Comparison of ENCODE assay signal across 8 mouse cellular contexts in the genomic region with DNA sequence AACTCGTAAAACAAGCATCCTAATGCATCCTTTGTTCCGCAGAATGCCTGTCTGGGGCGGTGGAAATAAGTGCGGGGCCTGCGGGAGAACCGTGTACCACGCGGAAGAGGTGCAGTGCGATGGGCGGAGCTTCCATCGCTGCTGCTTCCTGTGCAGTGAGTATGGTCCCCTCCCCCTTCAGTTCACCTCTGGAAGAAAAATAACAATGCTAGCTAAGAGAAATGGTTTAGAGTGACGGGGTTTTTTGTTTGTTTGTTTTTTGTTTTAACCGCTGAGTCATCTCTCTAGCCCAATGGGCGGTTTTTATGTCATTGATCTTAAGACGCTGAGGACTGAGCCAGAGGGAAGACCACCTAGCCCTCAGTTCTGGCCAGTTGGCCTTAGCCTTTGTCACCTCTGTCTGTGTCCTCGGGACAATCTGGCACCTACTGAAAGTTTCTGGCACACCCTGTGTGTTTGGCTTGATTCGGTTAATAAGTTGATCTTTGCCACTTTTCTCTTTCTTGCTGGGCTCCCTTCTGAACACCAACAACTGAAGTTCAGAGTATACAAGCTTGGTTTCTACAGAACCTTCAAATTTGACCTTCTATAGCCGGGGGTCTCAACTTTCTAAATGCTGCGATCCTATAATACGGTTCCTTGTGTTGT. TPM values are rescaled to one million over a fixed set of nuclear protein-coding genes. Genes with fewer than 3 reads are reported as not detected.
DNase-seq lines count a peak whose midpoint lies in the region; ATAC-seq and TF ChIP-seq lines count a peak whose summit lies in the region.

No protein-coding gene starts in this region.

- H3K27me3 ChIP-seq in heart, embryonic 16.5 days (ENCODE audit: control insufficient read depth, insufficient read depth, low read length) = no peaks in the 10 kb centered on the region
- H3K27me3 ChIP-seq in liver, adult 2 months (ENCODE audit: control insufficient read depth, insufficient read depth, low read length) = no peaks in the 10 kb centered on the region
- no peaks in the 10 kb centered on the region for H3K27me3 ChIP-seq in myocyte (ENCODE audit: control insufficient read depth, insufficient read depth, insufficient read length)

- 57% methylated on average over 20 of the region's 20 CpGs for WGBS in heart, embryonic 16.5 days
- WGBS in liver, adult 2 months = 67% methylated on average over 20 of the region's 20 CpGs

- H3K4me2 ChIP-seq in heart, embryonic 16.5 days (ENCODE audit: low read depth, low read length) = peak overlapping the region; percentile 34
- H3K4me2 ChIP-seq in myocyte (ENCODE audit: low read depth) = peak overlapping the region; percentile 79

- H3K27ac ChIP-seq in heart, embryonic 16.5 days (ENCODE audit: low read length) = peak overlapping the region; percentile 54
- H3K27ac ChIP-seq in liver, adult 2 months (replicated peaks; ENCODE audit: insufficient read depth, low read depth, low read length) = no peak overlapping the region

- ATAC-seq in heart, embryonic 16.5 days (replicated peaks; ENCODE audit: extremely low read depth, insufficient read depth, low FRiP score) = peak; percentile 42; the same call in 1 of the 2 replicates

- H3K4me3 ChIP-seq in heart, embryonic 16.5 days (ENCODE audit: low read length) = no peak overlapping the region
- no peak overlapping the region for H3K4me3 ChIP-seq in liver, adult 2 months (ENCODE audit: insufficient read depth, low read depth, low read length)
- peak overlapping the region; percentile 18 for H3K4me3 ChIP-seq in myocyte

- H3K9ac ChIP-seq in heart, embryonic 16.5 days (ENCODE audit: low read length) = no peak overlapping the region
- H3K9ac ChIP-seq in liver, adult 2 months (ENCODE audit: low read depth, low read length) = no peak overlapping the region

- H3K9me3 ChIP-seq in heart, embryonic 16.5 days (replicated peaks; ENCODE audit: control insufficient read depth, low read length) = no peaks in the 10 kb centered on the region

- H3K79me2 ChIP-seq in liver, adult 2 months (ENCODE audit: control insufficient read depth, insufficient read depth, low read length) = peaks cover 17% of the 10 kb centered on the region
- H3K79me2 ChIP-seq in myocyte (ENCODE audit: control insufficient read depth, insufficient read depth) = peaks cover 54% of the 10 kb centered on the region

- peaks cover 48% of the 10 kb centered on the region for H3K4me1 ChIP-seq in heart, embryonic 16.5 days (ENCODE audit: control insufficient read depth, insufficient read depth, low read length)
- H3K4me1 ChIP-seq in liver, adult 2 months (ENCODE audit: control insufficient read depth, insufficient read depth, low read length) = peaks cover 7% of the 10 kb centered on the region

- peak; percentile 57 for DNase-seq in embryo, embryonic 10 days (ENCODE audit: low spot score)
- DNase-seq in embryo, embryonic 9.5 days (ENCODE audit: extremely low spot score) = no peak
- DNase-seq in T-cell, adult 2 months (ENCODE audit: low spot score) = peak; percentile 66
- peak; percentile 74 for DNase-seq in liver, adult 2 months (ENCODE audit: extremely low read depth, low read depth, low spot score)
- peak; percentile 30 for DNase-seq in yolk sac, embryonic 10.5 days (ENCODE audit: low spot score)
- DNase-seq in layer of hippocampus, postnatal 10 days (ENCODE audit: low spot score in 2 of 2) = no peak

- 0 out of 2 replicates have a peak, but pooled peaks cover 2% of the 10 kb centered on the region for H3K36me3 ChIP-seq in heart, embryonic 16.5 days (ENCODE audit: control insufficient read depth, insufficient read depth)
- peaks cover 14% of the 10 kb centered on the region for H3K36me3 ChIP-seq in liver, adult 2 months (ENCODE audit: control insufficient read depth, insufficient read depth, low read length)
- peaks cover 15% of the 10 kb centered on the region for H3K36me3 ChIP-seq in myocyte (ENCODE audit: control insufficient read depth, insufficient read depth)

- TF ChIP-seq CTCF in liver, adult 2 months (IDR thresholded peaks at IDR 0.05; ENCODE audit: low read depth, low read length) = no peak

- TF ChIP-seq POLR2A in liver, adult 2 months (IDR thresholded peaks at IDR 0.05; ENCODE audit: extremely low read depth, insufficient read depth, low read length) = no peak
- peak; percentile 60 for TF ChIP-seq POLR2A in myocyte (IDR thresholded peaks at IDR 0.05; ENCODE audit: insufficient read length, low read depth)

- H3ac ChIP-seq in myocyte (ENCODE audit: control insufficient read depth, insufficient read length) = no peak overlapping the region

TF ChIP-seq in myocyte, 11 proteins besides CTCF, POLR2A, EP300 and RAD21:
- TF ChIP-seq MYOD1 (IDR thresholded peaks at IDR 0.05; ENCODE audit: control insufficient read depth in 1 of 3, insufficient read length in 2 of 3, low read depth in 2 of 3) = no peak
- TF ChIP-seq USF1 (IDR thresholded peaks at IDR 0.05; ENCODE audit: low read depth) = no peak
- no peak for TF ChIP-seq REST (IDR thresholded peaks at IDR 0.05; ENCODE audit: insufficient read depth, insufficient read length)
- no peak for TF ChIP-seq SRF (IDR thresholded peaks at IDR 0.05; ENCODE audit: control insufficient read depth, insufficient read length, low read depth)
- peak; percentile 64 for TF ChIP-seq POLR2AphosphoS2 (IDR thresholded peaks at IDR 0.05; ENCODE audit: insufficient read length, low read depth)

RNA-seq across cellular contexts. Expression of a gene that starts 12.4 kb away (rescaled TPM):
- polyA plus RNA-seq in heart, embryonic 16.5 days (2015; fragmentation: Nextera tagmentation; extraction: Ambion mirVana) = 394 and 432 TPM in 2 replicates
- total RNA-seq in liver, adult 2 months (2014; rRNA removed) = 73.6 and 76.8 TPM in 2 replicates
- 26.0 and 30.1 TPM in 2 replicates for polyA plus RNA-seq in liver, adult 2 months (2012; rRNA removed)
- polyA plus RNA-seq in myocyte (2012; fragmentation: generic; extraction: Trizol) = 264 TPM
- 10 to 100 TPM; 76.9 to 77.5 TPM for total RNA-seq in layer of hippocampus, postnatal 10 days (2021)

Comparison
In these comparisons a context has a peak if more than half of its experiments do, and no peak if none do; other contexts are left out.
1. DNase-seq: peak in embryo, embryonic 10 days (single experiment), T-cell, adult 2 months (single experiment), liver, adult 2 months (single experiment) and yolk sac, embryonic 10.5 days (single experiment); none in embryo, embryonic 9.5 days (single experiment) and layer of hippocampus, postnatal 10 days (0 of 2).